Mouse (Mus musculus) granulocyte monocyte progenitor cell, adult 5-6 weeks (primary cell): ENCODE measurements around the gene Apoe. TPM values are rescaled to one million over a fixed set of nuclear protein-coding genes. Genes with fewer than 3 reads are reported as not detected.

Source experiments
- ATAC-seq: replicated peaks from 2 replicates; pipeline ENCODE4 v1.8.0; 2016; ENCODE audit warnings: mild to moderate bottlenecking, moderate TSS enrichment, inconsistent platforms; ENCODE audit not compliant: poor library complexity, severe bottlenecking
- total RNA-seq, 2 experiments: library from RNA; stranded (forward) in 1 of 2; stranded (reverse) in 1 of 2; fragments of 200-712, 200-1000 nt in 1 of 2; fragments of >200 nt in 1 of 2; fragmentation: Nextera tagmentation in 1 of 2; gene quantifications; 2 replicates each; pipeline ENCODE4 v1.2.3; 2014 to 2017

The Apoe gene
- total RNA-seq (2014; fragmentation: Nextera tagmentation) (21.9 and 23.5 TPM in 2 replicates), total RNA-seq (2017) (59.3 and 90.6 TPM in 2 replicates)

DNA sequence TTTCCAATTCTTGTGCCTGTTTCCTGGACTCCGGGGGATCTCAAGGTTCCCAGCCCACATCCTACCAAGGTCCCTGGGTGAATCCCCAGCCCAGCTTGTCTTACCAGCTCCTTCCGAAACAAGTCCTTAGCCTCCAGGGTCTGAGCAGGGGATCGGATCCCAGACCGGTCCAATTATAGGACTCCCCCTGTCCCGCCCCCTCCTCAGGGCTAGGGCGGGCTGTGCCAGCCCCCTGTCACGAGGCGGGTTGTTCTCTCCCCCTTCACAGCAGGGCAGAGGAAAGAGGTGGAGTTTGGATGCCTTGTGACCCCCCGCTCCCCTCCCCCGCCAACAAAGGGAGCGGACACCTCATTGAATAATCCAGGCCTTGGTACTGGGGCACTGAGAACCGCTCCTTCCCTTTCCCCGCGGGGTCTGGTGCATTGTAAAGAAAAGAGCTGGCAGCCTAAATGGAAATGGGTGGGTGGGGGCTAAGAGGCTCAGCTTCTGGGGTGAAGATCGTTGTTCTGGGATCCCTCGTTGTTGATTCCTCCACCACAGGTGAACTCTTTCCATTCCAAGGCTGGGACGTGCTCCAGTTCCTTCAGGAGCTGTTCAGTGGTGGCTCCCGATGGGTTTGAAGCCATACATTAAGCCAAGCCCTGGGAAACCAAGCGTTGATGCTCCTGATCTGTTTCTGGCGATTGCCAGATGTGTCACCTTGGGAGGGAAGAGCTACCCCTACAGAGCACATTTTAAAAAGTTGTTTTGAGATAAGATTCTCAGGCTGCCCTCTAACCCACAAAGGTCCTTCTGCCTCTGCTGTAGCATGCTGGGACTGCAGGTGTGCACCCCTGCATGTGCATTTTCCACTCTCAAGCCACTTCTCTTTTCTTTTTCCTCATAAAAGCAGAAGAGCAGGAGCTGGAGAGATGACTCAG is at the start of gene Apoe:
TSS of gene Apoe (minus strand) at position 282 of the 920 bp plus-strand sequence.
- peak; percentile 65 for ATAC-seq

DNA sequence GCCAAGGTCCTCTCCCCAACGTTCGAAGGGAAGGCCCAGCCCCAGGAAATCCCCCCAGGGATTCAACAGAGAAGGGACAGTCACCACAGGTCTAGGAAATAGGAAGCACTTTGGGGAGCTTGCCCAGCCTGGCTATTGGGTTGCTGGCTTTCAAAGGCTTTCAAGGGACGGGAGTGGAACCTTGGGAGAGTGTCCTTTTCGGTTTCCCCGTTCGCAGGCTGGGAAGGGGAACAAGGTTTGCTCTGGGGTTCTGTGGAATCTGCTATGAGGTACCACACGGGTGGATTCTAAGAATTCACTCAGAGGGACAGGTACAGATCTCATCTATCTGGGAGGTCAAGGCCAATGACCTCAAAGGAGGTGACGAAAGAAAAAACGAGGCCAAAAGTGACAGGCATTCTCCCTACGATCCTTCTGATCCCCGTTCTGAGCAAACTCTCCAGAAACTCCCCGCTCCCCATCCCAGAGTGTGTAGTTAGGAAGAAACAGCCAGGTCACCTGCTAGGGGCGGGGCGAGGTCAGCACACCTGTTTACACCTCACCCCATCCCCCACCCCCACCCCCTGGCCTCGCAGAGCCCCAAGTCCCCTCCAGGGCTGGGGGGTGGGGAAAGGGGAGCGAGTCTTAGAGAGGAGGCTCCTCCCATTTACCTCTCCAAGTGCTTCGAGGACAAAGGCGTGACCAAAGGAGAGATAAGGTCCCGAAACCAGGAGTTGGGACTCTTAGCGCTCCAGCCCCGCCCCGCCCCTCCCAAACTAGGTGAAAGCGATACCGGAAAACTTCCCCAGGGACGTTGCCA is 48.6 kb upstream of the Apoe start:
- ATAC-seq = 0 out of 2 replicates have a peak, but pooled peaks have one; percentile 1

DNA sequence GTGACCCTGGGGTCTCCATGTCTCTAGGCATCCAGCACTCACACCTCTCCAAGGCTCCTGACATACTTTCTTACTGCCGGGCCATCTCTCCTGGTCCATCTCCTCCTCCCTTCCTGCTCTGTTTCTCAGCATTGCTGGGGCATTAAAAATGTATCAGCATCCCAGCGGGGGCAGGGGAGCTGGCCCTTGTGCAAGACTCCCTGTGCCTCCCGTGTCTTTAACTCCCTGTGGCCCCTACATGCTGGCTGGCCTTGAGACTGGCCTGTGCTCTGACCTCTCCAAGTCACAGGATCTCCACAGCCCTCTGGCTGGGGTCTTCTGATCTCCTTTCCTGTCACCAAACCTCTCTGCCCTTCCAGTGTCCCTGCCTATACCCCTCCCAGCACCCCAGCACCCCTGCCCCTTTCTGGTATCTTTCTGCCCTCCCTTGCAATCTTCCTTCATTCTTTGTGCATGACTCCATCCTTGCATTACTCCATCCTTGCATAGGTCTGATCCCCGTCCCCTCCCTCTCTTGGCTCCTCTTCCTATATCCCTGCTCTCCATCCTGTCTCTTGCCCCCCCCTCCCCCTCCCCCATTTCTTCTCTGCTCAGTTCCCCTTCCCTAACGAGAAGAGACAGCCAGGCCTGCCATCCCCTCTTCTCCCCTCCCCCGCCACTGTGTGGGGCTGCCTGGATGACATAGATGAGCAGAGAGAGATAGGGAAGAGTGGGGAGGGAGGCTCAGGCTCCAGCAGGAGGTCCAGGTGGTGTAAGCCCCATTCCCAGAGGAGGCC is 47.6 kb upstream of the Apoe start:
- ATAC-seq = no peak

DNA sequence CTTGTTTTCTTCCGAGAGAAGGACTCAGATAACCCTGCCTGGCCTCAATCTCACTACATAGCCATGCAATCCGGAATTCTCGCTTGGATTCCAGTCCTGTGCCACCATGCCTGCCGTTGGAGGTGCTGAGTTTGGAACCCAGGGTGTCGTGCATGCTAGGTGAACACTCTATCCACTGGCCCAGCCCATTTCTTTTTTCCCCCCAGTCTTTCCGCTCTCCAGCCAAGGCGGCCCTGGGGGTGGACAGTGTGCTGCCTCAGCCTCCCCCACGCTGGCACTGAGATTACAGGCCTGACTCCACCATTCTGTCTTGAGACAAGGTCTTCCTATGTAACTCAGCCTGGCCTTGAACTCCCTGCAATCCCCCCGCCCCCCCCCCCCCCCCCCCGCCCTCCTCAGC is 47.0 kb upstream of the Apoe start:
- no peak for ATAC-seq

DNA sequence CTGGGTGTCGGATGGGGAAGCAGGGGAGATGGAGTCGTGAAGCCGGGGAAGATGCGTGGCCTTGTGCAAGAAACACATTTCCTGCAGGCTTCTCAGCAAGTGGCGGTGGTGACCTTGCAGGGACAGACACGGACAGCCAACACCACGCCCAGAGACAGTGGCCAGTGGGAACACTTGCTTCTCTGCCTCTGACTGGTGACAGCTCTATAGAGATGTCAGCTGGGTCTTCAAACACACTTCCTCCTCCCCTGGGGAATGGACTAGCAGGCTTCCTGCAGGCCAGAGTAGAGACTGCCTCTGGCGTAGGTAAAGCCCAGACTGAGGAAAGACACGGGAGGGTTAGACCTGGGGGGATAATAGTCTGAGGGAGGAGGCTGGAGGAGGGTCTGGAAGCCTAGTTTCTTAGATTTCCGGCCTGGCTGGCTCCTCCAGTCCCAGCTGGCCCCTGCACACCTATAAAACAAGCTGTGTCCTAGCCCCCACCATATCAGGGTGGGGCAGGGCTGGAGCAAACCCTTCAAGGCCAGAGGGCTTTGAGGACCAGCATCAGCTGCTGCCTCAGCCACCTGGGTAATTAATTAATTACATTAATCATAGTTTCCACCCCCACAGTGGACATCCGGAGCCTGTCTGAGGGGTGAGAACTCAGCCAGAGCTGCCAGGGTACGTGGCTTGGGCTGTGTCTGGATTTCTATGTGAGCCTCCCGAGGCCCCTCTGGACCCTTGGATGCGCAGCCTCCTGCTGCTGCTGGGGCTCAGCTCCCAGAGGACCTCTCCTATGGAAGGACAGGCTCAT is 45.8 kb upstream of the Apoe start:
- peak; percentile 71 for ATAC-seq

DNA sequence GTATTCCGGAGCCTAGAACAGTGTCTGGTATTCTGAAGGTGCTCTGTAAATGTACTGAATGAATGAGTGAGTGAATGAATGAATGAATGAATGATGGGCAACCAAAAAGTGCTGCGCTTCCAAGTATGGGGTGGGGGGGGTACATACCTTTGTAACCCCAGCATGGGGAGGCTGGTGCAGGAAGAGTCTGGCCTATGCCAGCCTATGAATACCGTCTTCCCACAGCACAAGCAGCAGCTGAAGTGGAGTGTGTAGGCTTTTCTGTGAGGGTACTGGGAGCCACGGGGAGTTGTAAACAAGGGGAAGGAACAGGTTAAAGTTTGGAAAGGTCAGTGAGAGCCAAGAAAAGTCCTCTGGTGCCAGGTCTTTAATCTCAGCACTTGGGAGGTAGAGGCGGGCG is 44.8 kb upstream of the Apoe start:
- ATAC-seq = no peak

DNA sequence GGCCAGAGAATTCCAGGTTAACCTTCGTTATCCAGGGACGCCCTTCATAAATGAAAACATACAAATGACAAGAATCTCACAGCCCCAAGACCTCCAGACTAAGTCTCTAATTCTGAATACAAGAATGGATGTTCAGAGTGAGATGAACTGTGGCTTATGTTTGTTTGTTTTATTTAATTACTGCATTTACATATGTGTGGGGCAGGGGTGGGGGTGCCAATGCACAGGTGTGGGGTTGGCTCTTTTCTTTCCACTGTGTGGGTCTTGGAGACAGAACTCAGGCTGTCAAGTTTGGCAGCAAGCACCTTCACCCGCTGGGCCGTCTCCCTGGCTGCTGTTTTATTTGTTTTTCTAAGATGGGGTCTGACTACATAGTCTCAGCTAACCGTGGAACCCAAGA is 43.5 kb upstream of the Apoe start:
- no peak for ATAC-seq

DNA sequence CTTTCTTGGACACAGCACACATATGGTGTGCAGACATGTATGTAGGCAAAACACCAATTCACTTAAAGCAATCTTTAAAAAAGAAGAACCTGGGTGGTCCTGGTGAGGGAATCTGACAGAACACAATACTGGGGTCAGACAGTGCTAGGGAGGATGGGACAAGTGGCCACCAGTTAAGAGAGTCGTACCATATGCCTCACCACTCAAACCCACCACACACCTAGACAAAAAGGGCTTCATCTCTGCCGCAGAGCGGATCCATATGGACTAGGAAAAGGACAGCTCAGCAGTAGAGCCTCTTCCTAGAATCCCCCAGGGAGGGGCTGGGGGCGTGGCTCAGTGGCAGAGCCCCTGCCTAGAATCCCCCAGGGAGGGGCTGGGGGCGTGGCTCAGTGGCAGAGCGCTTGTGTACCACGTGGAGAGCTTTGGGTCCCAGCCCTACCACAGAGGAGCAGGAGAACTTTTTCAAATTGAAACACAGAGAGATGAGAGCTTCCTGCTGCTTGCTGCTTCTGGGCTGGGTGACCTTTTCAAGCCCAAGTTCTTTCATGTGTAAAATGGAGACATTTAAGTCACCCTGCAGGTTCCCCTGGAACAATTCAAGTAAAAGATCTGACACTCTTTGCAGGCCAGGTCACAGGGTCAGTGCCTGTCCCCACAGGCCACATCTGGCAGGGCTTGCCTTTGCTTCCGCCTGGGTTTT is 42.5 kb upstream of the Apoe start:
- ATAC-seq = no peak

DNA sequence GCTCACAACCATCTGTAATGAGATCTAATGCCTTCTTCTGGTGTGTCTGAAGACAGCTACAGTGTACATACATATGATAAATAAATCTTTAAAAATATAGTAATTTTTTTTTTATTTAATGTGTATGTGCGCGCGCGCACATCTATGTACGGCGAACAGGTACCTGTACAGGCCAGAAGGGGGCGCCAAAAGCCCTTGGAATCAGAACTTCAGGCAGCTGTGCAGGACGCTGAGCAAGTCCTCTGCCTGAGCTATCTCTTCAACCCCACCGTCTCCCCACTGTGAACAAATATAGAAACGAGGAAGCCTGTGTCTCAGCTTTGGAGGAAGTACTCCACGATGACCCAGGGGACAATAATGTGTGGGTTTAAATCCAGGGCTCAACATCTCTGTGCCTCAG is 41.3 kb upstream of the Apoe start:
- ATAC-seq = 0 out of 2 replicates have a peak, but pooled peaks have one; percentile 23

DNA sequence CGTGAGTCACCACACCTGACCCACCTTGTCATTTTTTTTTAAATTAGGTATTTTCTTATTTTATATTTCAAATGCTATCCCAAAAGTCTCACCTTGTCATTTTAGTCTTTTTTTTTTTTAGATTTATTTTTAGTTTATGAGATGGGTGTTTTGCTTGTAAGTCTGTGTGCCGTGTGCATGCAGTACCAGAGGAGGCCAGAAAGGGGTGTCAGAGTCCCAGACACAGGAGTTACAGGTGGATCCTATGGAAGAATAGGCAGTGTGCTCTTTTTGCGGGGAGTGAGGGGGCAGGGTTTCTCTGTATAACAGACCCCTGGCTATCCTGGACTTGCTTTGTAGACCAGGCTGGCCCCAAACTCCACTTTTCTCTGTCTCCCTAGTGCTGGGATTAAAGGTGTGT is 39.8 kb upstream of the Apoe start:
- no peak for ATAC-seq

DNA sequence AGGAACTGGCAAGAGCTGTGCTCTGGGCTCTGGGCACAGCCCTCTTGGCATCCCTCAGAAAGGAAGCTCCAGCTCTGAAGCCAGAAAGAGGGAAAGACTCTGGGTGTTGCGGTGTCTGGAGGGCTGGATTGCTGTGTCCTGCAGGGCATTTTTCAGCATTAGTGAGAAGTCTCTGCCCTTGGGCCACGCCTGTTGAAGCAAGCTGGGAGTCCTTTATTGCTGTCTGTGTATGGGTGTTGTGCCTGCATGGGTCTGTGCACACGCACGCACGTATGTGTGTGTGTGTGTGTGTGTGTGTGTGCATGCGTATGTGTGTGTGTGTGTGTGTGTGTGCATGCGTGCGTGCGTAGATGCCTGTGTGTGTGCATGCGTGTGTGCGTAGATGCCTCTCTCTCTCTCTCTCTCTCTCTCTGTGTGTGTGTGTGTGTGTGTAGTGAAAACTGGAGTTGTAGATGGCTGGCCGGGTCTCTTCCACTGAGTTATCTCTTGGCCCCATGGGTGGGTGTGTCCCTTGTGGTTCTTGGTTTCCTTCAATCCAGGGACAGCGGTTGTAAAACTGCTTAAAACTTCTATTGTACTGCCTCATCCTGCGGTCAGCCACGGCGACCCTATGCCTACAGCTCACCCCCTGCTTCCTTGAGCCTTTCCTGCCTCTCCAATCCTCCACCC is 37.5 kb upstream of the Apoe start:
- ATAC-seq = peak; percentile 77

DNA sequence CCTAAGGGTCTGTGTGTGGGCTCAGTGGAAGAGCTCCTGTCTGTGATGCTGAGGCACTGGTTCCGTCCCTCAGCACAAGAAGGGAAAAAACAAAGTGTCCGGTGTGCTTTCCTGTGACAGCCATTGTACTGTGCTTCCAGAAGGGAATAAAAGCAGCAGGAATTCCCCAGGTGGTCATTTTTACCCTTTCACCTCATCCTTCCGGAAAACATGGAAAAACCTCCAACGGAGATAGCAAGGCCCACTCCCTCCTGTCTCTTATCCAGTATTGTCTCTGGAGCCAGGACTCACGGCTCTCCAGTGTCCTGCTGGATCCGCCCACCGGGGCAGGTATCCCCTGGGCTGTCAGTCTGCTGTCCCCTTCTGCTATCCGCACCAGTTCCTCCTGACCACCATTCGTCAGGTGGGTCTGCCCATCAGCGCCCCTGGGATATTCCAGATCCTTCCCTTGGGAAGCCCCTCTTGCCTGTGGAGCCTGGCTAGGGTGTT is 35.2 kb upstream of the Apoe start:
- ATAC-seq = no peak

DNA sequence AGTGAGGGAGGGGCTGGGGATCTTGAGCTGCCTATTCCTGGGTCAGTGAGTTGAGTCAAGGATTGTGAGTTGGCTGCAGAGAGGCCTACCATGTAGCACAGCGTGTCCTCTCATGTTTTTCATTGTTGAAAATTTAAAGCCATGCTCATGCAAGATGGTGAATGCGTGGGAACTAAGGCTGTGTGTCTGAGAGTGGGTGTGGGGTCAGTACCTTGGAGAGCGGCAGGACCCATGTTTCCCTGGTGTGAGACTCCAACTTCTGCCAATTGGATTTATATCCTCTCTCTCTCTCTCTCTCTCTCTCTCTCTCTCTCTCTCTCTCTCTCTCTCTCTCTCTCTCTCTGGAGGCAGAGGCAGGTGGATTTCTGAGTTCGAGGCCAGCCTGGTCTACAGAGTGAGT is 27.6 kb upstream of the Apoe start:
- ATAC-seq = peak; percentile 57; the same call in 1 of the 2 replicates

DNA sequence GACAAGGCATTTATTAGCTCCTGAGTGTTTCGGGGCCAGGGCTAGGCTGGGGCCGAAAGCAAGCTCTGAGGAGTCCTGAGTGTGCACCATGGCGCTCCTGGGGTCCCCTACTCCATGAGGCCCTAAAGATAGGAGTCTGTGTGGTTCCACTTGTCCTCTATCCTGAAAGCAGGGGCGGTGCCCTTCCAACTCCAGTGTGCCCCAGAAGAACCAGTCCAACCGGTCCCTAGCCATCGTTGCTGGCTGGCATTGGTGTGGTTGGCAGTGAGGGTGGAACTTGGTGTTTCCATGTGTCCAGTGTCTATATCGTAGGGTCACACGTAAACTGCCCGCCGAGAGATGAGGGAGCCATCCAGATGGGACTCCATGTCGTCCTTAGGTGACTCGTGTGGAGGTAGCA is 25.2 kb upstream of the Apoe start:
- ATAC-seq = no peak

DNA sequence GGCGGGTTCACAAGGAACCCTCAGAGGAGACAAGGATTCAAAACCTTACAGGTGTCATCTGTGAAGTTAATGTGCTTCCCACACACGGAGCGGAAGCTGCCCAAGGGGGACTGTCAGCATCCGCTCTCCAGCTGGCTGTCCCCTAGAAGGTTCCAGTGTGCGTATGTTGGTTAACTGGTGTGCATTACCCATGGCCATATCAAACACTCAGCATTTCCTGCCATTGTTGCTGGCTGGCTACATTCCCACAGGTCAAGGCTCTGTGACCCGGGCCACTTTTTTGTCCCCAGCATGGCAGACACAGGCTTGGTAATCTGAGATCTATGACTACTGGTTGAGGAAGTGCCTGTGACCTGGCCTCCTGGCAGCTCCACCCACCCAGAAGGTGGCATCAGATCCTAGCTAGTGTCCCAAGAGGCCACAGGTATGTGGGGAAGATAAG is 23.8 kb upstream of the Apoe start:
- ATAC-seq = no peak

DNA sequence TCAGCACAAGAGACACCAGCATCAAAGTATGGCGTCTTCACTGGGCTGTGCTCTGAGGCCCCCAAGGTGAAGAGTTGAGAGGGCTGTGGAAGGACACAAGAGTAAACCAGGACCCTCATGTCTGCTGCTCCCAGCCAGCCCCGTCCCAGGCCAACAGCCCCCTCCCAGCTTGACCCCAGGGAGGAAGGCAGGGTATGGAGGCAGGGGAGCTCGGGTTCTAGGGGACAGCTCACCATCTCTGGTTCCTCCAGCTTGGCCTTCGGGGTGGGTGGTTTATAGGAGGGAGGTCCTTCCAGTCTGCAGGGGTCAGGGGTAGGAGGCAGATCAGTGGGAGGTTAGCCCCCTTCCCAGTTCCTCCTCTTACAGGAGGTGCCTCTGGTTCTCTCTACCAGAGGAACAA is 20.2 kb upstream of the Apoe start:
- ATAC-seq = no peak

DNA sequence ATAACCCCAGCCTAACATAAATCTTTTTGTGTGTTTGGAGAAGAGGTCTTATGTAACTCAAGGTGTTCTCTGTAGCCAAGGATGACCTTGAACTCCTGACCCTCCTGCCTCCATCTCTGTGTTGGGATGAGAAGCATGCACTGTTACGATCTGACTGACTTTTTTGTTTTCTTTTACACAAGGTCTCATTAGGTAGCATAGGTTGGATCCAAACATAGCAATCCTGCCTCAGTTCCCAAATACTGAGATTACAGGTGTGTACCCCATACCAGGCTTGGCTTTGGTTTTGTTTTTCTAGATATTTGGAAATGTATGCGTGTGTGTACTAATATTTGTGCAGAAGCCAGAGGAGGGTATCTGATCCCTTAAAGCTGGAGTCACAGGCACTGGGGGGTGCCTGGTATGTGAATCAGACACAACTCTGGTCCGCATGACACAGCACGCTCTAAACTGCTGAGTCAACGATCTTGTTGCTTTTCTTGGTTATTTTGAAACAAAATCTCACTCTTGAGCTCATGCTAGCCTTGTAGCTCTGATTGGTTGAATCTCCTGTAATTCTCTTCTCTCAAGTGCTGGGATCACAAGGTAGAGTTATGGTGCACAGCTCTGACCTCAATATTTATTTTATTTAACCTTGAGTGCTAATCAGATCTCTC is 19.4 kb upstream of the Apoe start:
- ATAC-seq = no peak

DNA sequence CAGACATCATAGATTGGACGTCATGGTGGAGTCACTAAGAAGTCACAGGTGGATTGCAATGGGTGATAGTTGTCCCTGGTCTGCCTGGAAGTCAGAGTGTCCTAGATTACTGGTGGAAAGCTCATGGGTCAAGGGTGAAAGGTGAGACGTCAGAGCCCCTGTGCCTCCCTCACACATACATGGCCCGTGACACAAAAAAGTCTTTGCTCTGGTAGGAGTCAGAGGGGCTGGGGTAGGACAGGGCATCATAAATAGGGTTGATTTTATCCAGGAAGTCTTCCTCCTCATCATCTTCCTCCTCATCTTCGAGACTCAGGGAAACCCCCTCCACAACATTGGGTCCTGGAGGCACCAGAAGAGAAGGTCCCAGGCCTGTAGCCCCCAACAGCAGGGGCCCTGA is 18.4 kb upstream of the Apoe start:
- ATAC-seq = no peak
